In genomic region chr3:56859841-56860240, GRCm38 (mm10) we compare ENCODE assay signal across 15 mouse cellular contexts.
DNase-seq lines count a peak whose midpoint lies in the region; ATAC-seq and TF ChIP-seq lines count a peak whose summit lies in the region.
"Had no signal": no experiment of that assay in that cellular context is flagged by ENCODE, and none has a peak within 500 bp of the region (broad histone marks: within the 10 kb centered on the region; RNA-seq: fewer than 3 reads in every experiment).

No protein-coding gene starts in this region.

- no peaks in the 10 kb centered on the region for H3K4me1 ChIP-seq in forebrain, embryonic 14.5 days (ENCODE audit: control insufficient read depth, insufficient read depth, low read length)
- H3K4me1 ChIP-seq in forebrain, embryonic 11.5 days (replicated peaks; ENCODE audit: control insufficient read depth, insufficient read depth, low read length), result no peaks in the 10 kb centered on the region
- no peaks in the 10 kb centered on the region for H3K4me1 ChIP-seq in limb, embryonic 12.5 days (replicated peaks)
- H3K4me1 ChIP-seq: neural tube, embryonic 12.5 days had no signal

- no peak overlapping the region for H3K9ac ChIP-seq in forebrain, embryonic 14.5 days (ENCODE audit: low read length)
- H3K9ac ChIP-seq in forebrain, embryonic 11.5 days (ENCODE audit: low read length), result no peak overlapping the region
- no peak overlapping the region for H3K9ac ChIP-seq in limb, embryonic 12.5 days (replicated peaks)
- H3K9ac ChIP-seq: neural tube, embryonic 12.5 days had no signal

- H3K9me3 ChIP-seq in forebrain, embryonic 14.5 days (replicated peaks; ENCODE audit: control insufficient read depth, low read length), result no peaks in the 10 kb centered on the region
- no peaks in the 10 kb centered on the region for H3K9me3 ChIP-seq in forebrain, embryonic 11.5 days (ENCODE audit: control insufficient read depth, low read length)
- no peaks in the 10 kb centered on the region for H3K9me3 ChIP-seq in limb, embryonic 12.5 days
- H3K9me3 ChIP-seq: neural tube, embryonic 12.5 days had no signal

- no peak for TF ChIP-seq CTCF in brain, embryonic 14.5 days (IDR thresholded peaks at IDR 0.05; ENCODE audit: borderline replicate concordance, extremely low read depth, insufficient read depth, insufficient read length)

- H3K27me3 ChIP-seq in forebrain, embryonic 14.5 days (replicated peaks; ENCODE audit: control insufficient read depth, insufficient read depth, low read length), result no peaks in the 10 kb centered on the region
- H3K27me3 ChIP-seq in forebrain, embryonic 11.5 days (ENCODE audit: control insufficient read depth, insufficient read depth, low read length), result no peaks in the 10 kb centered on the region
- H3K27me3 ChIP-seq in limb, embryonic 12.5 days, result no peaks in the 10 kb centered on the region
- H3K27me3 ChIP-seq: neural tube, embryonic 12.5 days had no signal

- intact Hi-C loops in left cerebral cortex, postnatal 36 days (cut with DNase I), result no loop called here

- H3K4me3 ChIP-seq in forebrain, embryonic 14.5 days (ENCODE audit: low read depth, low read length), result no peak overlapping the region
- H3K4me3 ChIP-seq in forebrain, embryonic 11.5 days (ENCODE audit: low read depth, low read length), result no peak overlapping the region
- no peak overlapping the region for H3K4me3 ChIP-seq in limb, embryonic 12.5 days (replicated peaks)
- H3K4me3 ChIP-seq: neural tube, embryonic 12.5 days had no signal

- 86% methylated on average over 9 of the region's 9 CpGs for WGBS in forebrain, embryonic 14.5 days
- 94% methylated on average over 9 of the region's 9 CpGs for WGBS in forebrain, embryonic 11.5 days
- 61% methylated on average over 9 of the region's 9 CpGs for WGBS in limb, embryonic 12.5 days

- no peaks in the 10 kb centered on the region for H3K36me3 ChIP-seq in forebrain, embryonic 14.5 days (ENCODE audit: control insufficient read depth, insufficient read depth, low read length)
- no peaks in the 10 kb centered on the region for H3K36me3 ChIP-seq in forebrain, embryonic 11.5 days (ENCODE audit: control insufficient read depth, insufficient read depth, low read length)
- no peaks in the 10 kb centered on the region for H3K36me3 ChIP-seq in limb, embryonic 12.5 days
- H3K36me3 ChIP-seq: neural tube, embryonic 12.5 days had no signal

- no peak overlapping the region for H3K27ac ChIP-seq in forebrain, embryonic 14.5 days (ENCODE audit: low read depth, low read length)
- no peak overlapping the region for H3K27ac ChIP-seq in forebrain, embryonic 11.5 days (ENCODE audit: low read depth, low read length)
- 0 out of 2 replicates have a peak overlapping the region, but pooled peaks have one; percentile 29 for H3K27ac ChIP-seq in limb, embryonic 12.5 days
- H3K27ac ChIP-seq: neural tube, embryonic 12.5 days had no signal

- peak; percentile 51 for DNase-seq in forebrain, embryonic 14.5 days (ENCODE audit: low spot score)
- DNase-seq in forebrain, embryonic 11.5 days (ENCODE audit: low spot score), result no peak
- peak; percentile 69 for DNase-seq in brain, embryonic 14.5 days (ENCODE audit: low read depth)
- DNase-seq in forelimb bud, embryonic 11.5 days (ENCODE audit: low read depth, low spot score), result peak; percentile 29
- DNase-seq in left cerebral cortex, postnatal 36 days (ENCODE audit: low spot score in 2 of 2), result no peak
- DNase-seq in adrenal gland, adult 8-10 months, result no peak
- DNase-seq in heart, adult 18-20 months, result no peak
- DNase-seq: adrenal gland, postnatal 36 days; cerebellum, adult 11 months; lung, adult 2 months; right cerebral cortex, postnatal 14 days; thymus, postnatal 25 days had no signal

- no peak overlapping the region for H3K4me2 ChIP-seq in forebrain, embryonic 14.5 days (ENCODE audit: low read length)
- H3K4me2 ChIP-seq in forebrain, embryonic 11.5 days (ENCODE audit: low read depth, low read length, severe bottlenecking), result no peak overlapping the region
- no peak overlapping the region for H3K4me2 ChIP-seq in limb, embryonic 12.5 days
- H3K4me2 ChIP-seq: neural tube, embryonic 12.5 days had no signal

- no peak for TF ChIP-seq POLR2A in brain, embryonic 14.5 days (IDR thresholded peaks at IDR 0.05; ENCODE audit: borderline replicate concordance, extremely low read depth, insufficient read depth, insufficient read length, poor library complexity, severe bottlenecking)

- peak; percentile 60; the same call in 1 of the 2 replicates for ATAC-seq in forebrain, embryonic 14.5 days
- no peak for ATAC-seq in forebrain, embryonic 11.5 days (replicated peaks; ENCODE audit: low FRiP score)
- ATAC-seq in limb, embryonic 12.5 days (ENCODE audit: insufficient number of reproducible peaks, insufficient read depth, low FRiP score, low TSS enrichment, low read depth), result no peak
- ATAC-seq: intestine, postnatal 0 days had no signal

Comparison
In these comparisons a context has a peak if more than half of its experiments do, and no peak if none do; other contexts are left out.
1. DNase-seq: peak in forebrain, embryonic 14.5 days (single experiment), brain, embryonic 14.5 days (single experiment) and forelimb bud, embryonic 11.5 days (single experiment); none in forebrain, embryonic 11.5 days (single experiment), left cerebral cortex, postnatal 36 days (0 of 2), adrenal gland, adult 8-10 months (single experiment) and heart, adult 18-20 months (0 of 2).